Mouse (Mus musculus): ENCODE measurements around the gene Cbx2. TPM values are rescaled to one million over a fixed set of nuclear protein-coding genes. Genes with fewer than 3 reads are reported as not detected.

The Cbx2 gene
- 1 to 10 TPM; 1.8 to 2.2 TPM for total RNA-seq (2021)
- long read RNA-seq, experiment 1, partial matches to known transcripts, result 0 of 8 reads
- long read RNA-seq, experiment 1, other reads (novel, unspliced or antisense), result 2 of 8 reads
- long read RNA-seq, experiment 2, partial matches to known transcripts, result 1 of 1 reads
- long read RNA-seq, experiment 2, other reads (novel, unspliced or antisense), result 0 of 1 reads

DNA sequence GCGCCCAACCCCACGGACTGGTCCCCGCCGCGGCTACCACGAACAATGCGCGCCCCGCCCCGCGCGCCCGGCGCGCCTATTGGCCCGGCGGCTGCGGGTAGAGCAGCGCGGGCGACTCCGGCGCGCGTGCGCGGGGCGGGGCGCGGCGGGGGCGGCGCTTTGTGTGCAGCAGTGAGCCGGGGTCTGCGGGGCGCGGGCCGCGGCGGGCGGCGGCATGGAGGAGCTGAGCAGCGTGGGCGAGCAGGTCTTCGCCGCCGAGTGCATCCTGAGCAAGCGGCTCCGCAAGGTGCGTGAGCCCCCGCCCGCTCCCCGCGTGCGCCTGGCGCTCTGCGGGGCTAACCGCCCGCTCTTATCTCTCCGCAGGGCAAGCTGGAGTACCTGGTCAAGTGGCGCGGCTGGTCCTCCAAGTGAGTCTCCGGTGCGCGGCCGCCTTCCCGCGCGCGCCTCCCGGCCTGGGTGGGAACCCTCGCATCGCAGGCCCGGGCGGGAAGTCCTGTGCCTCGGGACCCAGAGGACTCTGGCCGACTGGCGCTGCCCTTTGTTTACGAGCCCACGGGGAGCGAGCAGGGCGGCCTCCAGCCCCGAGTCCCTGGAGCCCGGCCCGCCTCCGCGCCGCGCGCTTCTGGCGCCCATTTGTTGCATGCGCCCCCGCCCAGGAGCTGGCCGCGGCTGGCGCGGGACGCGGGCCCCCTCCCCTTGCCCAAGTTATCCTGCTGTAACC lies at the start of gene Cbx2:
Gene Cbx2, plus strand, starts transcription at position 68 of the 721 bp plus-strand sequence.
- DNase-seq (ENCODE audit: low spot score in 2 of 2), result peak; percentile 79 to 88

DNA sequence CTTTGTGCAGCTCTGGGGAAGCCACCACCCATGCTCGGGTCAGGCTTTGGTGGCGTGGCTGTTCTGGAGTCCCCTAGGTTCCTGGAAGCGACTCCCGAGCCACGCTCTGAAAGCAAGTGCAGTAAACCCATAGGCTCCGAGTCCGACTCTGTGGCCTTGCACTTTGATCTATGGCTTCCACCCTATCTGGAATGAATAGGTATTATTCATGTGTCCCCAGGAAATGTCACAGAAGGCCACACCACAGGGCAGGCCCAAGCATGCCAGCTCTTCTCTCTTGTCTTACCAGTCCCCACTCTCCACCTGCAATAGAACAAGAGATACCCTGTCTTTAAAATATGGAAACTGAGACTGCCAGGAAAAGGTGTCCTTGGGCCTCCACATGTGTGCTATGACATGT lies 48.4 kb upstream of the Cbx2 start:
- DNase-seq (ENCODE audit: low spot score in 2 of 2), result no peak

DNA sequence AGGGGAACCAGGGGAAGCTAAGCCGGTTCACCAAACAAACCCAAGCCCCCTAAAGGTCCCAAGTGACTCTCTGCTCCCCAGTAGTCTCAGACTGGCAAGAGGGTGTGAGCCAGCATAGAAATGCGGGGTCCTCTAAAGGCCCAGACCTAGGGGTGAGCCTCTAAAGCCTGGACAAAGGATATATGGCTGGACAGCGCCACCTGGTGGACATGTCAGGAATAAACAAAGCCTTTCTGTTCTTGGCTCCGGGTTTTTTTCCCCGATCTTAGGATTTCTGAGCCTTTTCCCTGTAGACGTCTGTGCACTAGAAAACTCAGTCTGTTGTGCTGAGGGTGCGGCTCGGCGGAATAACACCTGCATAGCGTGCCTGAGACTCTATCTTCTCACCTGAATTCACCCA lies 47.3 kb upstream of the Cbx2 start:
- DNase-seq (ENCODE audit: low spot score in 2 of 2), result peak; percentile 81 to 83

DNA sequence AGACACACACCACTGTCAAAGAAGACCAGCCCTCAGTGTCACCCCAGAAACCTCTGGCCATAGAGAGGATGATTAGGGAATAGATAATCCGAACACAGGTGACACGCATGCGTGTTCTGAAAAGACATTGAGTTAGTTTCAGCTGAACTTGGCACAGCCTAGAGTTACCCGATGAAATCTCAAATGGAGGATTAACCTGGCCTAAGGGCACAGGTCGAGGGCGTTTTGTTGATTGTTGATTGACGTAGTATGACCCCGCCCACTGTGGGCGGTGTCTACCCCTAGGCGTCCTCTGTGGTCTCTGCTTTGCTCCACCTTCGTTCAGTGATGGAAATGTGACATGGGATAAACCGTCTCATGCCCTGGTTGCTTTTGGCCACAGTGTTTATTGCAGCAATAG lies 46.8 kb upstream of the Cbx2 start:
- no peak for DNase-seq (ENCODE audit: low spot score in 2 of 2)

DNA sequence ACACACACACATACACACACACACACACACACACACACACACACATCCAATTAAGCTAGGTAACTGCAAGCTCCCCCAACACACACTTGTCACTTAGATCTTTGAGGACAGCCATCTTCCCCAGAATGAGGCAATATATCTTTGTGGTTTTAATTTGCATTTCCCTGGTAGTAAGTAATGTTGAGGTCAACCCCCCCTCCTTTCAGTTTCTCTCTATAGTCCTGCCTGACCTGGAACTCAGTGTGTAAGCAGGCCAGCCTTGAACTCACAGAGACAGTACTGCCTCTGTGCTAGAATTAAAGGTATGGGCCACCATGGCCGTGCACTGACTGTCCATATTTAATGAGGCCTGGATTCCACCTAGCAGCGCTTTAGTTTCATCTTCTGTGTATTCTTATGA lies 42.4 kb upstream of the Cbx2 start:
- no peak for DNase-seq (ENCODE audit: low spot score in 2 of 2)

DNA sequence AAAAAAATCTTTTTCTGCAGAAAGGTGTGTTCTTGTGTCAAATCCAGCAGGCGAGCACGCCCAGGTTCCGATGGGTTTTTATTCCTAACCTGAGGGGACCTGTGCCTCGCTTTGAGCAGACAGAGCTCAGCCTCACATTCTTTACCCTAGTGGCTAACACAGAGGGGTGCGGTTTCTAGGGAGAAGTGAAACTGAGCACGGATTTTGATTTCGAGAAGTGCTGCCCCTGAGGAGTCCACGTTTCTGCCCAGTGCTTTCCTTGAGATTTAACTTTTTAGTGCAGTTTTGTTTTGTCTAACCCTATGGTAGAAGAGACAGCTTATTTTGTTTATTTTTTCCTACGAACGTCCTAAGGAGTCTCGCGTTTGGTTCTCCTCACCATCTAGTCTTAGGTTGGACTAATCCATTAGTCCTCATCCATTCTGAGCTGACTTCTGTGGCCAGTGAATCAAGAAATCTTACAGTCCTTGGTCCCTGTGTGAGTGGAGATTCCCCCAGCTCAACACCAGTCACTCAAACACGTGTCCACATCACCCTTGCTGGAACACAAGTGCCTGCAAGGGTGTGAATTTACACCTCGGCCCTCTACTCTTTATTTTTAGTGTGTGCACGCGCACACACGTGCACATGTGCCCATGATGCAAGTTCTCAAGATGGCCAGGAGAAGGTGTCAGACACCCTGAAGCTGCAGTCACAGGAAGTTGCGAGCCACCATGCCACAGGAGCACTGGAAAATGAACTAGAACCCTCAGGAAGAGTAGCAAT lies 41.6 kb upstream of the Cbx2 start:
- DNase-seq (ENCODE audit: low spot score in 2 of 2), result no peak

DNA sequence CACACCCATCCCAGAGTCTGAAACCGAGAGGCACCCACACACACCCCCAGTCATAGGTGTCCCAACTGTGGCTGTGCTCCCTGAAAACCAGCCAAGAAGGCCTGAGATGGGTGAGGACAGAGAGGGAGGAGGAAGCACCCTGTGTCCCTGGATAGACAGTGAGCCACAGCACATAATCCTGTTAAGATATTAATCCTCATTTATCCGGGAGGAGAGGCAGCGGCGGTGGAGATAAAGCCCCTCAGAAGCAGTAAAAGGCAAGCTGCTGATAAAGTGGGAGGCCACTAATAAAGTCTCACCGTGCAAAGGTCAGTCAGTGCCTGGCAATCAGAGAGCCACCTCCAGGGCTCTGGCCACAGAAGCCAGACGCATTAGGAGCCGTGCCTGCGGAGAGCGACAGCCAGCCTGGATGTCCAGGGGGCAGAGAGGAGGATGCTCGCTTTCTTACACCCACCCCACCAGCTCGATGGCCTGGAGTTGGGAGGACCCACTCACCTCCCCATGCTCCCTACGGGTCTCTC lies 40.1 kb upstream of the Cbx2 start:
- no peak for DNase-seq (ENCODE audit: low spot score in 2 of 2)

DNA sequence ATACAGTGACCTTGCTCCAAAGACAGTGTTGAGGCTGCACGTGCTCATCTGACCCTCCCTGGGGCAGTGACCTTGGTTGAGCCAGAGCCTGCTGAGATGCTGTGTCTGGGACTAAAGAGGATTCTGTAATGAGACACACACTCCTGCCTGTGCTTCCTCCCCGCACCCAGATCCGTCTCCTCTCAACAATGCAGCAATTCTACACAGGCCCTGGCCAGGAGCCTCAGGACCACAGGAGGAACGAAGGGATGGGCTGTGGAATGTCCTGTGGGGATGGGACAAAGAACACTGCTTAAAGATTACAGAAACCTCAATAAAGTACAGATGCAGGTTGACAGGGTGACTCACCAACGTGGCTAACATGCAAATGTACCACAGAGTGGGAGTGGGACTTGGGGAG lies 37.2 kb upstream of the Cbx2 start:
- no peak for DNase-seq (ENCODE audit: low spot score in 2 of 2)

DNA sequence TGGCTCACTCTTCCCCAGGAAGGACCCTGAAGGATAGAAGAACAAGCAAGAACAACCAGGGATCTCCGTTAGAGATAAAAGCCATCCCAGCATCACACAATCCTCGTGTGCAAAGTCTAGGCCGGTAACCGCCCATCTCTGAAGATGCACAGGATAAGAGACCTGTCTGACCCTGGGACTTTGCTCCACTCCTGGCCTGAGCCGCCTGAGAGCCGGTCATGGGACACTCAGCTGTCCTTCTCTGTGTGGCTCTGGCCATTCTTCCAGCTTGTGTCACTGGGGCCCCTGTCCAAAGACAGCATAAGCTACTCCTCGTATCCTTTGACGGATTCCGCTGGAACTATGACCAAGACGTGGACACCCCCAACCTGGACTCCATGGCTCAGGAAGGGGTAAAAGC lies 34.8 kb upstream of the Cbx2 start, which contains the start of gene Enpp7:
Gene Enpp7, plus strand, starts transcription at position 190 of the 400 bp plus-strand sequence.
- DNase-seq (ENCODE audit: low spot score in 2 of 2), result no peak

DNA sequence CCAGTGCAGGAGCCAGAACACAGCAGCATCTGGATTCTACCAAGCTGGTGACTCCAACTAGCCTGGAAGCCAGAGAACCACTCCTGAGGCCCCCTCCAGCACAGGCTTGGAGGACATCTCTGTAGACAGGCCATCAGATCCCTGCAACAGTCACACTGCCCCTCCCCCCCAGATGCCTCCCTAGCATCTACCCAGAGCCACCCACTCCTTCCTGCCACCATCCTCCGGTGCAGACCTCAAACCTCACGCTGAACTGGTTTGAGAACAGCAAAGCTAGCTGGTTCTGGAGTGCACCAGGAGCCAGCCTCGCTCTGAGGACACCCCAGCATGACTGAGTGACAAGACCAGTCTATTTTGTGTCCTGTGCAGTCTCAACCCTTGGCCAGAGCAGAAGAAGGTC lies 30.0 kb upstream of the Cbx2 start:
- peak in 1 of 2 experiments; percentile 36 for DNase-seq (ENCODE audit: low spot score in 2 of 2)

DNA sequence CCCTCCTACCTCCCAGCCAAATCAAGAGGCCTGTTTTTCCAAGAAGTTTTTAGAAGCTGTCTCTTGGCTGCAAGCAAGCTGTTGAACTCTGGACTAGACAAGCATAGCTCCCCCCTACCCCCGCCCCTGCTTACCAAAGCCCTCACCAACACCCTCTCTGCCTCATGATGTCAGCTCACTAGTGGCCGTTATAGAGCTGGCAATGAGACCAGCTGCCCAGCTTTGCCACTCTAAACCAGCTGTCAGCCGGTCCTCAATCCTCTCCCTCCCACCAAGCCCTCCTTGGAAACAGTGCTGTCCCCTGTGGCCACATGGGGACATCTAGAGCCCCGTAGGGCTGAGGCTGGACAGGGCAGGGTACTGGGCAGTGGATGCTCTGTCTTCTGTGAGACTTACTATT lies 27.3 kb upstream of the Cbx2 start:
- DNase-seq (ENCODE audit: low spot score in 2 of 2), result no peak

DNA sequence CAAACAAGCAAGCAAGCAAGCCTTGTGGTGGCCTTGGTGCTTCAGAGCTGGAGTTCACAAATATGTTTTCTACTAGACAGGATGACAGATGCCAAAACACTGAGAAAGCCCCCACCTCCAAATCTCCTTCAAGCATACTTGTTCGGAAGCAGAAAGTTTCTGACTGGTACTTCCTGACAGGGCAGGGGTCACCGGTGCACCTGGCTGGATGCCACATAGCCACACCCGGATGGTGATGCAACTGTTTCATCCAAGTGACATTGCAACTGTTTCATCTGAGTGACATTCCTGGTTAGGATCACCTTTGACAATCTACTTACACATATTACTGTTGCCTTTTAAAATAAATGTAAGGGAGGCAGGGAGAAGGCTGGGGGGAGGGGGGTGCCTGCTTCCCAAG lies 25.6 kb upstream of the Cbx2 start:
- DNase-seq (ENCODE audit: low spot score in 2 of 2), result no peak

DNA sequence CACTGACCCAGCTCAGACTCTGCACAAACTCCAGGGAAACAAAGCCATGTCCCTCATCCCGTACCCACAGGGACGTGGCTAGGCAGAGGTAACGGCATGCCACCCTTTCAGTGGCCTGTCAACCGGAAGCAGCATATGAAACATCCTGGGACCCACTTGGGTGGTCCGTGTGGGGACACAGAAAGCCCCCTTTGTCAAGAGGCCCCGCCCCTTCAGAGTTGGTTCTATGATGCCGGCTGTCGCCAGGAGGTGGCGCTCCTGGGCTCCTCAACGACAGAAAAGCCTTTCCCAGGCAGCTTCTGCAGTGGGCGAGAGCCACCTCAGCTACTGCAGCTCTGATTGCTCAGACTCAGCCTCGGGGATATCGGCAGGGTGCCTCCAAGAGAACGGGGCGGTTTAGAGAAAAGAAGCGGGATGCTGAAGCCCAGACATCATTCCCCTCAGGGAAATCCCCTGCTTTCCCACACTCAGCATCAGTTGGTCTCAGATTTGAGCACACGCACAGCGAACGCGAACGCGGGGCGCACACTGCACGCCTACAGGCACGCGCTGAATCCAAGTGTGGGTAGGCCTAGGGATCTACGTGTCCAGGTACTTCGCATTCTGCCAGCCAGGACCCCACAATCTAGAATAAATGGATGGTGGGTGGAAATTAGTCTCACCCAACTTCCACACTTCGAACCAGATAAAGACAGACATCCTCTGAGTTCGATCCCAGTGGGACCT lies 24.1 kb upstream of the Cbx2 start:
- peak; percentile 86 to 88 for DNase-seq (ENCODE audit: low spot score in 2 of 2)

DNA sequence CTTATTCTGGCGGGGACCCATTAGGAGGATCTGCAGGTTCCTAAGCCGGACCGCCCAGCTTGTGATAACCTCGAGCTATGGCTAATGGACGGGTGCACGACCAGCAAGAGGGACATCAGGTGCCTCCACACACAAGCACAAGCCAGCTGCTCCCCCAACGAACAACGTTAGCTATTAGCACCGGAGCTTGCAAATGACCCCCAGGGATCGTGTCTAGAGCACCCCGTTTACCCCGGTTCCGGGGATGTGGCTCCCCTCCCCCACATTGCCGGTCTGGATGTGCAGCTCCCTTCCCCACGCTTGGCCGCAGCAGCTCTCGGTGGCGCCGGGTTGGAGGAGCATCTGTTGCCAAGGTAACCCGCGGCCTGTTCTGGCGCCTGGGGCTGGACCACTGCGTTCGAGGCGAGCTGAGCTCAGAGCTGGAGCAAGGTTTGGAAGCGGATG lies 23.4 kb upstream of the Cbx2 start:
- peak; percentile 37 to 53 for DNase-seq (ENCODE audit: low spot score in 2 of 2)

DNA sequence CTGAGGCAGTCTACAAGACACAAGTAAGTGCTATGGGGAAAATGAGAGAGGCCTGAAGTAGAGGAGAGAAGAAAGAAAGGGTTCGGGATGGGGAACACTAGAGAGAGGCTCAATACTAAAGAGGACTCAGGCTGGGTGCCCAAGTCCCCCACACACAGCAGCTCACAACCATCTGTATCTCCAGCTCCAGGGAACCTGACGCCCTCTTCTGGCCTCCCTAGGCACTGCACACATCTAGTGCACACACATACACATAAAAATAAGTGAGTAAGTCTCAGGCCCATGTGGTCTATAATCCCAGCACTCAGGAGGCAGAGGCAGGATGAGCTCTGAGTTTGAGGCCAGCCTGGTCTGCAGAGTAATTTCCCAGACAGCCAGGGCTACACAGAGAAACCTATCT lies 21.9 kb upstream of the Cbx2 start:
- DNase-seq (ENCODE audit: low spot score in 2 of 2), result no peak

DNA sequence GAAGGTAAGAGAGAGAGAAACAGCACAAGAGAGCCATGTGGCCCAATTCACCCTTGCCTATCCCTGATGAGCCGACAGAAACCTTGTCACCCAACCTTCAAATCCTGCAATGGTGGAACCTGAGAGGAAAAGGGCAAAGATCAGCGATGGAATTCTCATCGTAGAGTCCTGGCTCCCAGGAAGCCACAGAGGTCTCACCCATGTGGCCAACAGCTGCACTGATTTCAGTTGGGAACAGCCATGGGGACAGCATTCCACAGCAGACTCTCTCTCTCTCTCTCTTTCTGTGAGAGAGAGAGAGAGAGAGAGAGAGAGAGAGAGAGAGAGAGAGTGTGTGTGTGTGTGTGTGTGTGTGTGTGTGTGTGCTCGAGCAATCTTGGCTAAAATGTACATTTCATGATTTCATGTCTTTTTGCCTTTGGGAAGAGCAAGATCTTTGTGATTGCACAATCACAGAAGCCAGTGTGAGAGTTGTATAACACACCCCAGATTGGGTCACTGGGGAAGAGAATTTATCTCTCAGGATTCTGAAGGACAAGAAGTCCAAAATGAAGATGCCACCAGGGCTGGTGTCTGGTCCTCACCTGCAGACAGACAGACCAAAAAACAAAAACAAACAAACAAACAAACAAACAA lies 21.2 kb upstream of the Cbx2 start:
- DNase-seq (ENCODE audit: low spot score in 2 of 2), result no peak

DNA sequence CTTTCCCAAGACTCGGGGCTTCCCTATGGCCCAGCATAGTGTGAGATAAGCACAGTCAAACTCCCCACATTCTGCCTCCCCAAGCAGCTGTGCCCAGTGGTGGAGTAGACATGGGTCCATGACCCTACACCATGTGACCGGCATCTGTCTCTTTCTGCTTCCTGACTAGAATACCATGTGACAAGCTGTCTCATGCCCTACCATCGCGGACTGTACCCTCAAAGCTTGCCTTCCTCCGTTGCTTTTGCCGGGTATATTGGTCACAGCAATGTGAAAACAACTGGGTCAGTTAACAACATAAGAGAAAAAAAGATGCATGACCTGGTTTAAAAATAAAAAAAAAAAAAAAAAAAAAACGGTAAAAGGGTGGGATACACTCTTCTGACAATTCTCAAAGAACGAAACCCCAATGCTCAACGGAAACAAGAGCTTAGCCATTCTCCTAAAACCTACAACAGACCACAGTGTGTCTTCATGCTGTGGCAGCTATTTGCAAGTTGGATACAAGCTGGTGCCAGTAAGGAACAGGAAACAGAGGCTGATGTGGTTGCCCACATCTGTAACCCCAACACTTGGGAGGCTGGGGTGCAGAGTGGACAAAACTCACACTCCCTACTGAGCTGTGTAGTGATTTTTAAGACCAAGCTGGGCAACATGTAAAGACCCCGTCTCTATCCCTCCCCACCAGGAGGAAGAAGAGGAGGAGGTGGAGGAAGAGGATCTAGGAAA lies 17.1 kb upstream of the Cbx2 start:
- no peak for DNase-seq (ENCODE audit: low spot score in 2 of 2)

DNA sequence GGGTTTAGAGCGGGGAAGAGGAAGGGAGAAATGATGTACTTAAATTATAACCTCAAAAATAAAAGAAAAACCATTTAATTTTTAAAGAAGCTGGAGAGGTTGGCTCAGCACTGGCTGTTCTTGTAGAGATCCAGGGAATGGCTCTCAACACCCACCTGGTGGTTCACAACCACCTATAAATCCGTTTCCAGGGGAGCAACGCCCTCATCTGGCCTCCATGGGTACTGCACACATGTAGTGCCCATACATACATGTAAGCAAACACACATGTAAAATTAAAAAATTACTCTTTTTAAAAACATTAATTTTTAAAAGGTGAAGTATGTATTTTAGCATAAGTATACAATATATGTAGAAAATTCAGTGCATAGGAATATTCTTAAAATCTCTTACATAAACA lies 16.3 kb upstream of the Cbx2 start:
- no peak for DNase-seq (ENCODE audit: low spot score in 2 of 2)

DNA sequence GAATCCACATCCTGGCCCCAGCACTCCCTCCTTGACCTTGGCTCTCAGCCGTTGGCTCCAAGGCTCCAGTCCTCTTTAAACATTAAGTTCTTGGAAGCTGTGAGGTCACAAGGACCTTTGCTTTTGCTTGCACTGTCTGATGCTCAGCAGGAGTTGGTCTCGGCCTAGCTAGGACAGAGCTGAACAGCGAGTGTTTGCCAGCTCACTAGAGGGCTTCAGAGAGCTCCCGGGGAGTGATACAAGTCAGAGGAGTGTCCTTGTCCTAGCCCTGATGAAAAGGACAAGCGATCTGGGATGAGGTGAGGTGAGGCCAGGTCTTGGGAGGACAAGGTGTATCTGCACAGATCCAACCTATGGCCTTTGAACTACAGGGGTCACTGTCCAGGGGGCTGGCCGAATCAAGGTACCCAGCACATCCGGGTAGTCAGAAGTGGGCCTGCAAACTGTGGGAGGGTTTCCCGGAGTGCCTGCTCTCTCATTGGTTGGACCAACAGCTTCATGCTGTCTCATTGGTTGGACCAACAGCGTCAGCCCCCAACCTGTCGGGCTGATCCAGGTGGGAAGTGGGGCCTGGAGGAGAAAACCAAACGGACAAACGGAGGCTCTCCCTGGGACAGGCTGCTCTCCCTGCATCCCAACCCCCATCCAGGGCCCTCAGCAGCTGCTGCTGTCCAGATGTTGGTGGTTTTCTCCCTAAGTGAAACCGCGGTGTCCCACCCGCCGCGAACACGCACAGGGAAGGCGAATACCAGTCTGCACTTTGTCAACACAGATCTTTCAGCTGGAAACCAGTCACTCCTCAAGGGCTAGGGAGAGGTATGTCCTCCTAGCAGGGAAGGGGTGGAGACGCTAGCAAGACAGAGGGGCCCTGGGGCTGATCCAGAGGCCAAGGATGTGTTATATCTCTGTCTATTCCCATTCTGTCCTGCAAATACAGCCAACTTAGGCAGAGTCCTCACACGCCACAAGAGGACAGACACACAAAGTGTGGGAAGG lies 15.0 kb upstream of the Cbx2 start:
- DNase-seq (ENCODE audit: low spot score in 2 of 2), result no peak
